In genomic region chr3:87960586-87961191, GRCm38 (mm10) we compare ENCODE assay signal across 8 mouse cellular contexts. TPM values are rescaled to one million over a fixed set of nuclear protein-coding genes. Genes with fewer than 3 reads are reported as not detected.
DNase-seq lines count a peak whose midpoint lies in the region; ATAC-seq and TF ChIP-seq lines count a peak whose summit lies in the region.

No protein-coding gene starts in this region.

- no peak for TF ChIP-seq CTCF in Patski (IDR thresholded peaks at IDR 0.05)

- DNase-seq in Patski (ENCODE audit: low read depth, low spot score): peak; percentile 95
- DNase-seq in cerebellum, postnatal 14 days: peak; percentile 82 to 86
- peak; percentile 75 to 77 for DNase-seq in frontal cortex, postnatal 14 days (ENCODE audit: low spot score in 2 of 2)
- DNase-seq in layer of hippocampus, postnatal 25 days (ENCODE audit: extremely low spot score in 1 of 2, low spot score in 1 of 2): peak; percentile 63 to 72
- DNase-seq in lung, postnatal 14 days: peak; percentile 89
- peak; percentile 58 for DNase-seq in retina, adult 2 months (ENCODE audit: low read depth, low spot score)
- peak; percentile 70 for DNase-seq in thymus, postnatal 25 days

- no peaks in the 10 kb centered on the region for H3K27me3 ChIP-seq in Patski
- no peaks in the 10 kb centered on the region for H3K27me3 ChIP-seq in hindbrain, embryonic 13.5 days

- H3K4me3 ChIP-seq in hindbrain, embryonic 13.5 days: peak overlapping the region; percentile 45

- POLR2A ChIA-PET in Patski (lab: Charles Lee): interaction anchor here (1.1 to 3.1 kb wide), 4 partner anchors 9 to 75 kb away, joined by 3 to 15 read pairs (median 4); partner anchors contain the start of gene Prcc

- CTCF ChIA-PET in Patski (lab: Charles Lee): interaction anchor here (0.6 to 18.9 kb wide), 20 partner anchors 8 to 192 kb away, joined by 3 to 437 read pairs (median 4); partner anchors contain the start of genes Crabp2, Nes and Prcc

- H3K27ac ChIP-seq in hindbrain, embryonic 13.5 days: peak overlapping the region; percentile 94

- in situ Hi-C loops in Patski (cut with MboI; ENCODE audit: low pct_unique_long_range_greater_than_20kb): no loop called here

- peak overlapping the region; percentile 80 for H3K9ac ChIP-seq in hindbrain, embryonic 13.5 days

- peaks cover 23% of the 10 kb centered on the region for H3K4me1 ChIP-seq in hindbrain, embryonic 13.5 days (replicated peaks)

- peak; percentile 95 for ATAC-seq in Patski
- ATAC-seq in hindbrain, embryonic 13.5 days (ENCODE audit: low FRiP score): peak; percentile 96

- peak overlapping the region; percentile 78 for H3K4me2 ChIP-seq in hindbrain, embryonic 13.5 days

- no peaks in the 10 kb centered on the region for H3K9me3 ChIP-seq in hindbrain, embryonic 13.5 days

- WGBS in hindbrain, embryonic 13.5 days: under 1% methylated on average over 27 of the region's 27 CpGs

- no peaks in the 10 kb centered on the region for H3K36me3 ChIP-seq in hindbrain, embryonic 13.5 days

RNA-seq across cellular contexts. Expression of gene Nes, which starts 10.2 kb away (rescaled TPM):
- 45.0 TPM for polyA plus RNA-seq in Patski (2021)
- 49.5 and 55.3 TPM in 2 replicates for polyA plus RNA-seq in hindbrain, embryonic 13.5 days (2015; fragmentation: Nextera tagmentation; extraction: Ambion mirVana)
- total RNA-seq in layer of hippocampus, postnatal 25 days (2021): 1 to 10 TPM; 4.6 to 5.5 TPM

RNA-seq across cellular contexts. Expression of gene Crabp2, which starts 12.2 kb away (rescaled TPM):
- 0.59 TPM for polyA plus RNA-seq in Patski (2021)
- polyA plus RNA-seq in hindbrain, embryonic 13.5 days (2015; fragmentation: Nextera tagmentation; extraction: Ambion mirVana): 145 and 148 TPM in 2 replicates
- 1 to 10 TPM; 2.2 to 2.3 TPM for total RNA-seq in layer of hippocampus, postnatal 25 days (2021)

RNA-seq across cellular contexts. Expression of gene Rrnad1, which starts 30.2 kb away (rescaled TPM):
- polyA plus RNA-seq in Patski (2021): 24.6 TPM
- 19.3 and 20.7 TPM in 2 replicates for polyA plus RNA-seq in hindbrain, embryonic 13.5 days (2015; fragmentation: Nextera tagmentation; extraction: Ambion mirVana)
- total RNA-seq in layer of hippocampus, postnatal 25 days (2021): 10 to 100 TPM; 17.9 to 22.5 TPM

RNA-seq across cellular contexts. Expression of gene Isg20l2, which starts 30.6 kb away (rescaled TPM):
- polyA plus RNA-seq in Patski (2021): 38.5 TPM
- polyA plus RNA-seq in hindbrain, embryonic 13.5 days (2015; fragmentation: Nextera tagmentation; extraction: Ambion mirVana): 40.1 and 40.7 TPM in 2 replicates
- total RNA-seq in layer of hippocampus, postnatal 25 days (2021): 10 to 100 TPM; 14.7 to 17.1 TPM

RNA-seq across cellular contexts. Expression of gene Bcan, which starts 39.3 kb away (rescaled TPM):
- polyA plus RNA-seq in Patski (2021): 0.28 TPM
- polyA plus RNA-seq in hindbrain, embryonic 13.5 days (2015; fragmentation: Nextera tagmentation; extraction: Ambion mirVana): 35.8 and 39.8 TPM in 2 replicates
- total RNA-seq in layer of hippocampus, postnatal 25 days (2021): 100 to 1,000 TPM; 329 to 388 TPM

Comparison
In these comparisons a context has a peak if more than half of its experiments do, and no peak if none do; other contexts are left out.
1. Peak in every context shown above with its lines: DNase-seq, ATAC-seq, H3K4me3 ChIP-seq and H3K27ac ChIP-seq.
2. RNA of gene Crabp2, which starts 12.2 kb away (polyA plus RNA-seq): 145 to 148 TPM in hindbrain, embryonic 13.5 days; 0.59 TPM in Patski (single experiment); every median in the first group is over 10 times any median in the second.